Mouse (Mus musculus): Measurements from ENCODE around the gene Triap1. TPM values are rescaled to one million over a fixed set of nuclear protein-coding genes. Genes with fewer than 3 reads are reported as not detected.
"Not testable (repeated sequence)": the region's sequence is repeated elsewhere in the genome, so short reads cannot be mapped to it uniquely, and the experiment has no call there.

Triap1 gene
- total RNA-seq, 2 experiments from 2014 or later: 23.2 to 24.3 TPM

DNA sequence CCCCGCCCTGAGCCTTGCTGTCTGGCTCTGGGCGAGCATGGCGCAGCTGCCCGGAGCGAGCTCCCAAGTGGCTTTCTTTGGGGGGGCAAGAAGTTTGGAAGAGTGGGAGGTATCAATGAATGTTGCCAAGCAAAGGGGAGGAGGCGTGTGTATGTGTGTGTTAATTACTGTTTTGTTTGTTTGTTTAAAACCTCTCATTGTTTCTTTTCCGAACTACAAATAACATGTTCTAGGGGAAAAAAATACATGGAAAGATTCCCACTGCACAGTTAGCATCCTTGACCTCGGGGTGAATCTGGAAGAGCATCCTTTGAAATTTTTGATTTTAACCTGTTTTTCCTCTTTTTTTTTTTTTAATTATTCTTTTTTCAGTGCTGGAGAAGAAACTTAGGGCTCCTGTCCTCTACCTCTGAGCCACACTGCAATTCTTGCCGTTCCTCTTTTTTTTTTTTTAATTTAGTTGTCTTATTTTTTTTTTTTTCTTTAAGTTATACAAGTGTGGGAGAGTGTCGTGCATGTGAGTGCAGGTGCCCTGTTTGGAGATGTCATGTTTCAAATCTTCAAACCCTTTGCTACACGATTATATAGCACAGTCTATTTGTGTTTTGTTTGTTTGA, 33.3 kb downstream of the Triap1 start:
- intact Hi-C loops (cut with DNase I): no loop called here
- no peak for DNase-seq

DNA sequence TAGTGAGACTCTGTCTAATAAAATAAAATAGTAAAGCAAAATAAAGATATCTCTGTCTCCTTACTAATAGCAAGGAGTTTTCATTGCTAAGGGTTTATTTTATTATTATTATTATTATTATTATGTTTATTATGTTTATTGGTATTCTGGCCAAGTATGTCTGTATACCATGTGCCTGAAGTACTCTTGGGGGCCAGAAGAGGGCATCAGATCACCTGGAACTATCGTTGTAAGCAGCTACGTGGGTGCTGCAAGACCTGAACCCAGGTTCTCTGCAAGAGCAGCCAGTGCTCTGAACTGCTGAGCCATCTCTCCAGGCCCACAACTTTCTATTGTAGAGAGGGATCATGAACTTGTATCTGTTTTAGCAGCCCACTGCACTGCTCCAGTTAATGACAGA, 34.4 kb downstream of the Triap1 start:
- no peak for DNase-seq
- intact Hi-C loops (cut with DNase I): no loop called here

DNA sequence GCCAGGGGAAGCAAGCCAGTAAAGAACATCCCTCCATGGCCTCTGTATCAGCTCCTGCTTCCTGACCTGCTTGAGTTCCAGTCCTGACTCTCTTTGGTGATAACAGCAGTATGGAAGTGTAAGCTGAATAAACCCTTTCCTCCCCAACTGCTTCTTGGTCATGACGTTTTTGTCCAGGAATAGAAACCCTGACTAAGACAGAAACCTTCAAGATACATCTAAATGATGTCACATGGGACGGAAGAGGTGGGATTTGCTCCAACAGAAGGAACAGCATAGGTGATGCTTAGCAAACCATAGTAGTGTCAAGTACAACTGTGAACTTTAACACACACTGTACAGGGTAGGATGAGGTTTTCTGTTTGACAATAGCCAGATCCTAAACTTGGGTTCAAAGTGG, 37.9 kb downstream of the Triap1 start:
- intact Hi-C loops (cut with DNase I); DNase-seq: not testable (repeated sequence)

DNA sequence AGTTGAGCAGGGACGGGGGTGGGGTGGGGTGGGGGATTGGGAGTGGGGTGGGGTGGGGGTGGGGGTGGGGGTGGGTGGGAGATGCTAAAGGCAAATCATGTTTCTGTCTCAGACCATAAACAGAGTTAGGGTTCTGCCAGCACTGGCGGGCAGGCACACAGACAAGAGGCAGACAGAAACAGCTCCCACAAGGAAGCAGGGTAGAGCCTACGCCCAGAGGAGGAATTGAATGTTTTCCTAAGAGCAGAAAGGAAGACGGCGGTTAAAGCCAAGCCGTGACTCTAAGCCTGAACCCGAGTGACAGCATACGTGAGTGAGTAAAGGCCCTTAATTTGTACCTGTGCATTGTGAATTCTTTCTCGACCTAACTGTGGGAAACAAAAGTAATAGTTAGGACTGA, 50.9 kb downstream of the Triap1 start:
- DNase-seq: no peak
- intact Hi-C loops (cut with DNase I): no loop called here

DNA sequence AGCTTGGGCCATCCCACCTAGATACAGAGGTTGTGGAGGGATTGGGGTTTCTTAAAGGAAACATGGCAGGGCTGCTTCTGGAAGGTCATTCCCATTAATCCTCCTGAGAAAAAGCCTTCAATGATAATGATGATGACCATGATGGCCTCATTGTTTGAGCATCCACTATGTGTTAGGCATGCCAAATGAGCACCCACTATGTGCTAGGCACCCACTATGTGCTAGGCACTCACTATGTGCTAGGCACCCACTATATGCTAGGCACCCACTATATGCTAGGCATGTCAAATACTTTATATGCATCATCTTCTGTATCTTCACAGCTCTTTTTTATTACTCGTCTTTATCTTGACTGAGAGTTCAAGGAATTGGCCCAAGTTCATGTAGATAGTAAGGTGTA, 51.9 kb downstream of the Triap1 start:
- DNase-seq: no peak
- intact Hi-C loops (cut with DNase I): no loop called here

Other genes with a start within 250 kb of the Triap1 start
- gene Gm10401, start 242.9 kb upstream of the Triap1 start, total RNA-seq (2021): not detected
- gene Acads, start 221.9 kb upstream of the Triap1 start, total RNA-seq (2021): 100 to 1,000 TPM; 198 to 202 TPM
- gene Unc119b, start 206.2 kb upstream of the Triap1 start, total RNA-seq (2021): 10 to 100 TPM; 23.8 TPM
- 10 to 100 TPM; 72.9 to 85.0 TPM for gene Mlec, start 183.0 kb upstream of the Triap1 start, total RNA-seq (2021)
- 1 to 10 TPM; 6.4 to 6.6 TPM for gene Cabp1, start 146.8 kb upstream of the Triap1 start, total RNA-seq (2021)
- gene Pop5, start 105.4 kb upstream of the Triap1 start, total RNA-seq (2021): 10 to 100 TPM; 28.9 to 30.8 TPM
- gene Rnf10, start 68.3 kb upstream of the Triap1 start, total RNA-seq (2021): 100 to 1,000 TPM; 296 to 317 TPM
- 100 to 1,000 TPM; 131 to 134 TPM for gene Coq5, start 61.6 kb upstream of the Triap1 start, total RNA-seq (2021)
- gene Dynll1, start 40.2 kb upstream of the Triap1 start, total RNA-seq (2021): 100 to 1,000 TPM; 183 to 245 TPM
- gene Srsf9, start 14.0 kb upstream of the Triap1 start, total RNA-seq (2021): 10 to 100 TPM; 35.5 to 39.1 TPM
- 10 to 100 TPM; 16.7 to 18.2 TPM for gene Gatc, start within 50 bp of the Triap1 start, total RNA-seq (2021)
- gene Cox6a1, start 7.8 kb downstream of the Triap1 start, total RNA-seq (2021): 100 to 1,000 TPM; 464 to 577 TPM
- gene Msi1, start 88.4 kb downstream of the Triap1 start, total RNA-seq (2021): 1 to 10 TPM; 3.1 to 4.3 TPM
- gene Pla2g1b, start 125.0 kb downstream of the Triap1 start, total RNA-seq (2021): not detected
- 10 to 100 TPM; 14.3 to 20.2 TPM for gene Sirt4, start 143.5 kb downstream of the Triap1 start, total RNA-seq (2021)
- gene Pxn, start 165.5 kb downstream of the Triap1 start, total RNA-seq (2021): 10 to 100 TPM; 58.9 to 64.7 TPM
- 100 to 1,000 TPM; 788 to 793 TPM for gene Rplp0, start 218.2 kb downstream of the Triap1 start, total RNA-seq (2021)
- 10 to 100 TPM; 47.2 to 51.7 TPM for gene Gcn1l1, start 224.0 kb downstream of the Triap1 start, total RNA-seq (2021)